Mouse (Mus musculus): Measurements from ENCODE around the gene Uox.

DNA sequence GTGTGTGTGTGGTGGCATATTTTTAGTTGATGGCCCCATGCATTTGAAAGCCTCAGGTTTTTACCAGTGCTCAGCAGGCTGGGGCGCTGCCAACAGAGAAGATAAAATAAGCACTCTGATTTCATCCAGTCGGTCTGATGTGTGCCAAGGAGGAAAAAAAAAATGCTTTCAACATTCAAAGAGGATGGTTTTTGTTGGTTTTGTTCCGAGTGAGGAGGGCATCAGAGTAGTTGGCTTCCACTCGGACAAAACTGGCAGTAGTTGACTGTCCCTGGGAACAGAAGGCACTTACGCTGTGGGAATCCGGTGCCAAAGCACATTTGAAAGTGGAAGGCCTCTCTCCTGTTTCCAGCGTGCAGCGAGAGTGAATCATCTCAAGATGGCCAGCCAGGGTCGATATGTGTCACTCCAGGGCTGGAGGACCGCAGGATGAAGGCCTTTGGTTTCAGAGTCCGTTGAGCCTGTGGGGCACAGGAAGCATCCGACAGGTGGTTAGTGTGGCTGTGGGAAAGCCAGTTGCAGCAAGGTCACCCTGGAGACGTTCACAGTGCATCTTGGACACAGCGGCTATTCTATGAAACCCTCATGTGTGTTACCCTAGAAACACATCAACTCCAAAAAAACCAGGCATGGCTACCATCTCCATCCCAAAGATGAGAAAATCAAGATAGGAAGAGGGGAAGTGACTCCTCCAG, 50.5 kb downstream of the Uox start:
- TF ChIP-seq GATA1 (IDR thresholded peaks at IDR 0.05; ENCODE audit: borderline replicate concordance, low read length) (no peak), FLI1 (IDR thresholded peaks at IDR 0.05; ENCODE audit: low read length) (no peak)
